In genomic region chr2:73012636-73013035, GRCm38 (mm10) we compare ENCODE assay signal across 10 mouse cellular contexts. TPM values are rescaled to one million over a fixed set of nuclear protein-coding genes. Genes with fewer than 3 reads are reported as not detected.
DNase-seq lines count a peak whose midpoint lies in the region.
"Had no signal": no experiment of that assay in that cellular context is flagged by ENCODE, and none has a peak within 500 bp of the region (broad histone marks: within the 10 kb centered on the region; RNA-seq: fewer than 3 reads in every experiment).

No protein-coding gene starts in this region.

- peak; percentile 36 to 76 for DNase-seq in cerebellum, adult 18-20 months
- no peak for DNase-seq in cerebellum, adult 9-11 months
- DNase-seq in kidney, postnatal 14 days: peak; percentile 17
- no peak for DNase-seq in kidney, adult 11 months
- peak; percentile 88 for DNase-seq in testis, postnatal 10 days (ENCODE audit: low spot score)
- no peak for DNase-seq in testis, postnatal 14 days (ENCODE audit: low spot score)
- DNase-seq in naive thymus-derived CD4-positive, alpha-beta T cell, adult 2 months (ENCODE audit: low read depth): peak; percentile 49
- DNase-seq in layer of hippocampus, postnatal 10 days (ENCODE audit: low spot score in 2 of 2): no peak

RNA-seq across cellular contexts. Expression of gene Gm11084, which starts 26.1 kb away (rescaled TPM):
- total RNA-seq in layer of hippocampus, postnatal 10 days (2021): not detected
- total RNA-seq: gastrocnemius, postnatal 4 days; megakaryocyte progenitor cell, adult 5-6 weeks had no signal

RNA-seq across cellular contexts. Expression of gene Sp3, which starts 32.4 kb away (rescaled TPM):
- 10 to 100 TPM; 48.3 to 56.6 TPM for total RNA-seq in layer of hippocampus, postnatal 10 days (2021)

Comparison
In these comparisons a context has a peak if more than half of its experiments do, and no peak if none do; other contexts are left out.
1. DNase-seq: peak in cerebellum, adult 18-20 months (2 of 2), kidney, postnatal 14 days (single experiment), testis, postnatal 10 days (single experiment) and naive thymus-derived CD4-positive, alpha-beta T cell, adult 2 months (single experiment); none in cerebellum, adult 9-11 months (single experiment), kidney, adult 11 months (single experiment), testis, postnatal 14 days (single experiment) and layer of hippocampus, postnatal 10 days (0 of 2).